Mouse (Mus musculus) layer of hippocampus, postnatal 25 days (tissue): ENCODE data around the gene Mbd4. TPM values are rescaled to one million over a fixed set of nuclear protein-coding genes. Genes with fewer than 3 reads are reported as not detected.

ENCODE experiments used
- DNase-seq, 2 experiments: peaks; one replicate each; pipeline ENCODE4 v3.0.0; 2022; ENCODE audit warnings: mixed read lengths in 2 of 2, low spot score in 1 of 2; ENCODE audit errors: extremely low spot score in 1 of 2
- total RNA-seq, 2 experiments: library from RNA; stranded (reverse); gene quantifications; 2 replicates each; pipeline ENCODE4 v1.2.3; 2021

The Mbd4 gene
- total RNA-seq, 2 experiments from 2014 or later = 5.8 to 6.1 TPM

GRCm38 (mm10) chr6:115815041-115815440 is 38.1 kb downstream of the Mbd4 start:
- DNase-seq = no peak

- DNase-seq = peak in 1 of 2 experiments; percentile 52
Observed at GRCm38 (mm10) chr6:115814104-115814503, 39.1 kb downstream of the Mbd4 start.

GRCm38 (mm10) chr6:115811606-115812005 is 41.6 kb downstream of the Mbd4 start:
- DNase-seq = no peak

- peak; percentile 82 to 83 for DNase-seq
Observed at GRCm38 (mm10) chr6:115808488-115809231, 44.5 kb downstream of the Mbd4 start, which contains the start of gene Rpl32. Gene Rpl32 (minus strand): TSS chr6:115808747.

GRCm38 (mm10) chr6:115808196-115808487 is 45.0 kb downstream of the Mbd4 start:
- peak; percentile 18 to 29 for DNase-seq

GRCm38 (mm10) chr6:115807464-115808195 is 45.5 kb downstream of the Mbd4 start:
- DNase-seq = no peak

GRCm38 (mm10) chr6:115804432-115805192 is 48.6 kb downstream of the Mbd4 start:
- no peak for DNase-seq

GRCm38 (mm10) chr6:115803541-115804382 is 49.4 kb downstream of the Mbd4 start:
- DNase-seq = peak; percentile 40 to 73

GRCm38 (mm10) chr6:115801811-115802210 is 51.4 kb downstream of the Mbd4 start:
- DNase-seq = no peak

- DNase-seq = no peak
Observed at GRCm38 (mm10) chr6:115792691-115793215, 60.4 kb downstream of the Mbd4 start.

- DNase-seq = no peak
Observed at GRCm38 (mm10) chr6:115791842-115792686, 61.1 kb downstream of the Mbd4 start.

- no peak for DNase-seq
Observed at GRCm38 (mm10) chr6:115791016-115791415, 62.2 kb downstream of the Mbd4 start.

Other genes with a start within 250 kb of the Mbd4 start
- 100 to 1,000 TPM in 1 of 2 experiments, 10 to 100 TPM in 1; 83.6 to 106 TPM for gene Raf1, start 176.7 kb downstream of the Mbd4 start, total RNA-seq
- under 1 TPM in 1 of 2 experiments, not detected in 1; 0.62 TPM for gene Tmem40, start 91.0 kb downstream of the Mbd4 start, total RNA-seq
- 1 to 10 TPM; 2.7 to 3.8 TPM for gene Cand2, start 78.8 kb downstream of the Mbd4 start, total RNA-seq
- 100 to 1,000 TPM; 471 to 520 TPM for gene Rpl32, start 44.6 kb downstream of the Mbd4 start, total RNA-seq
- gene Efcab12, start 15.0 kb downstream of the Mbd4 start, total RNA-seq = 1 to 10 TPM; 2.8 to 3.8 TPM
- 10 to 100 TPM; 26.7 to 28.7 TPM for gene Ift122, start 99 bp upstream of the Mbd4 start, total RNA-seq
- gene Rho, start 78.4 kb upstream of the Mbd4 start, total RNA-seq = under 1 TPM; 0.49 to 0.59 TPM
- gene H1foo, start 91.6 kb upstream of the Mbd4 start, total RNA-seq = not detected
- gene Plxnd1, start 141.6 kb upstream of the Mbd4 start, total RNA-seq = 10 to 100 TPM; 17.8 to 24.5 TPM